Mouse (Mus musculus) neural tube, embryonic 11.5 days (tissue): ENCODE data around the gene Tead1. TPM values are rescaled to one million over a fixed set of nuclear protein-coding genes. Genes with fewer than 3 reads are reported as not detected.

Source experiments
- ATAC-seq: fragments of 200-750 bp; cut with Nextera tagmentation; 2 replicates; pipeline ENCODE4 v1.8.0; 2017; ENCODE audit warnings: moderate number of reproducible peaks, mild to moderate bottlenecking, moderate TSS enrichment, moderate library complexity; ENCODE audit not compliant: insufficient read depth, low FRiP score, low TSS enrichment
- DNase-seq: peaks from one replicate; pipeline ENCODE4 v3.0.0-alpha.2; 2015; ENCODE audit warnings: low spot score
- H3K27ac ChIP-seq: fragments of 300-500 bp; sonication (generic); 2 replicates; pipeline ENCODE4 v1.5.1; 2014; ENCODE audit warnings: low read depth, mild to moderate bottlenecking, low read length
- H3K27me3 ChIP-seq: fragments of 300-500 bp; sonication (generic); 2 replicates; pipeline ENCODE4 v1.6.1; 2014; ENCODE audit warnings: mild to moderate bottlenecking, low read length, mixed read lengths; ENCODE audit not compliant: control insufficient read depth, insufficient read depth
- H3K36me3 ChIP-seq: fragments of 300-500 bp; sonication (generic); 2 replicates; pipeline ENCODE4 v1.6.1; 2014; ENCODE audit warnings: mild to moderate bottlenecking, low read length, moderate library complexity, mixed read lengths; ENCODE audit not compliant: control insufficient read depth, insufficient read depth
- H3K4me1 ChIP-seq: fragments of 300-500 bp; sonication (generic); 2 replicates; pipeline ENCODE4 v1.6.1; 2014; ENCODE audit warnings: low read length, mixed read lengths; ENCODE audit not compliant: control insufficient read depth, insufficient read depth
- H3K4me2 ChIP-seq: fragments of 300-500 bp; sonication (generic); 2 replicates; pipeline ENCODE4 v1.6.1; 2014; ENCODE audit warnings: low read depth, mild to moderate bottlenecking, moderate library complexity
- H3K4me3 ChIP-seq: fragments of 300-500 bp; sonication (generic); 2 replicates; pipeline ENCODE4 v1.5.1; 2014; ENCODE audit warnings: low read depth, low read length
- H3K9ac ChIP-seq: fragments of 300-500 bp; sonication (generic); 2 replicates; pipeline ENCODE4 v1.6.1; 2014; ENCODE audit warnings: mild to moderate bottlenecking, low read length
- H3K9me3 ChIP-seq: fragments of 300-500 bp; sonication (generic); 2 replicates; pipeline ENCODE4 v1.6.1; 2016; ENCODE audit warnings: low read length; ENCODE audit not compliant: control insufficient read depth
- WGBS: fragments of 180-500 bp; shearing (Covaris S2); extraction: QIAGEN DNeasy Blood & Tissue Kit; methylation state at CpG from one replicate; pipeline ENCODE4 v1.1.7; 2014; 5-methylcytosine and 5-hydroxymethylcytosine counted together
- polyA plus RNA-seq: library from polyadenylated mRNA; unstranded; fragments of >200 nt; fragmentation: Nextera tagmentation; extraction: Ambion mirVana; gene quantifications from 2 replicates; pipeline ENCODE4 v1.2.1, GENCODE M21; 2014

Gene Tead1
- polyA plus RNA-seq, 1 experiment from 2014 or later: 13.2 TPM

GRCm38 (mm10) chr7:112785271-112785670 lies 106.2 kb downstream of the Tead1 start:
- Histone ChIP-seq H3K9ac (no peak overlapping the region), H3K4me2 (no peak overlapping the region), H3K4me3 (no peak overlapping the region), H3K27ac (no peak overlapping the region), H3K4me1 (peaks cover 13% of the 10 kb centered on the region), H3K36me3 (no peaks in the 10 kb centered on the region), H3K27me3 (no peaks in the 10 kb centered on the region), H3K9me3 (no peaks in the 10 kb centered on the region)
- no peak for ATAC-seq
- no peak for DNase-seq
- 68% methylated on average over 7 of the region's 7 CpGs for WGBS

- no peak for DNase-seq
- no peaks in the 10 kb centered on the region for H3K27me3 ChIP-seq
- 57% methylated on average over 7 of the region's 7 CpGs for WGBS
- H3K4me2 ChIP-seq: no peak overlapping the region
- H3K27ac ChIP-seq: no peak overlapping the region
- no peak; the same call in 1 of the 2 replicates for ATAC-seq
- no peaks in the 10 kb centered on the region for H3K9me3 ChIP-seq
- H3K4me1 ChIP-seq: peaks cover 13% of the 10 kb centered on the region
- H3K36me3 ChIP-seq: no peaks in the 10 kb centered on the region
- no peak overlapping the region for H3K4me3 ChIP-seq
- no peak overlapping the region for H3K9ac ChIP-seq
Measured at GRCm38 (mm10) chr7:112786556-112787225, 107.6 kb downstream of the Tead1 start.

- no peak for DNase-seq
- WGBS: 89% methylated on average over 7 of the region's 7 CpGs
- H3K4me3 ChIP-seq: no peak overlapping the region
- H3K9me3 ChIP-seq: no peaks in the 10 kb centered on the region
- no peak overlapping the region for H3K4me2 ChIP-seq
- no peak overlapping the region for H3K9ac ChIP-seq
- no peaks in the 10 kb centered on the region for H3K27me3 ChIP-seq
- H3K4me1 ChIP-seq: peaks cover 13% of the 10 kb centered on the region
- ATAC-seq: no peak
- no peak overlapping the region for H3K27ac ChIP-seq
- H3K36me3 ChIP-seq: no peaks in the 10 kb centered on the region
Measured at GRCm38 (mm10) chr7:112787281-112787680, 108.2 kb downstream of the Tead1 start.

GRCm38 (mm10) chr7:112788321-112788751 lies 109.2 kb downstream of the Tead1 start:
- ATAC-seq: no peak
- Histone ChIP-seq H3K4me1 (peaks cover 13% of the 10 kb centered on the region), H3K27me3 (no peaks in the 10 kb centered on the region), H3K36me3 (no peaks in the 10 kb centered on the region), H3K9me3 (no peaks in the 10 kb centered on the region), H3K4me3 (no peak overlapping the region), H3K27ac (no peak overlapping the region), H3K4me2 (no peak overlapping the region), H3K9ac (no peak overlapping the region)
- no peak for DNase-seq
- 70% methylated on average over 7 of the region's 7 CpGs for WGBS

GRCm38 (mm10) chr7:112789693-112790092 lies 110.6 kb downstream of the Tead1 start:
- no peak overlapping the region for H3K9ac ChIP-seq
- H3K4me2 ChIP-seq: no peak overlapping the region
- H3K9me3 ChIP-seq: no peaks in the 10 kb centered on the region
- no peaks in the 10 kb centered on the region for H3K36me3 ChIP-seq
- WGBS: 88% methylated on average over 4 of the region's 4 CpGs
- no peak overlapping the region for H3K27ac ChIP-seq
- H3K4me3 ChIP-seq: no peak overlapping the region
- no peaks in the 10 kb centered on the region for H3K27me3 ChIP-seq
- ATAC-seq: no peak
- peaks cover 22% of the 10 kb centered on the region for H3K4me1 ChIP-seq
- no peak for DNase-seq

- no peak for DNase-seq
- Histone ChIP-seq H3K27me3 (no peaks in the 10 kb centered on the region), H3K36me3 (no peaks in the 10 kb centered on the region), H3K4me1 (peaks cover 22% of the 10 kb centered on the region), H3K27ac (no peak overlapping the region), H3K4me3 (no peak overlapping the region), H3K9ac (no peak overlapping the region), H3K4me2 (no peak overlapping the region), H3K9me3 (no peaks in the 10 kb centered on the region)
- no peak for ATAC-seq
- 61% methylated on average over 2 of the region's 2 CpGs for WGBS
Measured at GRCm38 (mm10) chr7:112790334-112790733, 111.2 kb downstream of the Tead1 start.

GRCm38 (mm10) chr7:112792679-112793078 lies 113.6 kb downstream of the Tead1 start:
- Histone ChIP-seq H3K27ac (no peak overlapping the region), H3K4me2 (no peak overlapping the region), H3K27me3 (no peaks in the 10 kb centered on the region), H3K36me3 (no peaks in the 10 kb centered on the region), H3K9ac (no peak overlapping the region), H3K9me3 (no peaks in the 10 kb centered on the region), H3K4me3 (no peak overlapping the region), H3K4me1 (peaks cover 20% of the 10 kb centered on the region)
- no peak for DNase-seq
- WGBS: 94% methylated on average over 6 of the region's 6 CpGs
- ATAC-seq: no peak

- DNase-seq (no peak), ATAC-seq (no peak)
- H3K4me1 ChIP-seq: peaks cover 11% of the 10 kb centered on the region
- H3K9me3 ChIP-seq: no peaks in the 10 kb centered on the region
- no peak overlapping the region for H3K4me3 ChIP-seq
- no peak overlapping the region for H3K27ac ChIP-seq
- no peaks in the 10 kb centered on the region for H3K27me3 ChIP-seq
- no peaks in the 10 kb centered on the region for H3K36me3 ChIP-seq
- WGBS: 59% methylated on average over 7 of the region's 7 CpGs
- no peak overlapping the region for H3K4me2 ChIP-seq
- no peak overlapping the region for H3K9ac ChIP-seq
Measured at GRCm38 (mm10) chr7:112793903-112794302, 114.8 kb downstream of the Tead1 start.

GRCm38 (mm10) chr7:112794481-112794880 lies 115.4 kb downstream of the Tead1 start:
- H3K9me3 ChIP-seq: no peaks in the 10 kb centered on the region
- no peaks in the 10 kb centered on the region for H3K36me3 ChIP-seq
- WGBS: 13% methylated on average over 2 of the region's 2 CpGs
- ATAC-seq: no peak
- DNase-seq: no peak
- no peak overlapping the region for H3K4me2 ChIP-seq
- no peak overlapping the region for H3K9ac ChIP-seq
- H3K4me1 ChIP-seq: peaks cover 11% of the 10 kb centered on the region
- no peak overlapping the region for H3K4me3 ChIP-seq
- no peak overlapping the region for H3K27ac ChIP-seq
- H3K27me3 ChIP-seq: no peaks in the 10 kb centered on the region
